Mouse (Mus musculus) G1E-ER4 (cell line): ENCODE results near the gene Parp16. TPM values are rescaled to one million over a fixed set of nuclear protein-coding genes. Genes with fewer than 3 reads are reported as not detected.

Experiments
- GATA1 ChIP-seq: IDR thresholded peaks from one replicate; pipeline ENCODE4 v1.8.0; 2012; ENCODE audit warnings: low read length, inconsistent platforms
- polyA plus RNA-seq: library from polyadenylated mRNA; stranded (reverse); fragments of >175 nt; gene quantifications from 2 replicates; pipeline ENCODE4 v1.2.3, GENCODE M21; 2012

The Parp16 gene
- polyA plus RNA-seq, 1 experiment: 14.4 TPM

DNA sequence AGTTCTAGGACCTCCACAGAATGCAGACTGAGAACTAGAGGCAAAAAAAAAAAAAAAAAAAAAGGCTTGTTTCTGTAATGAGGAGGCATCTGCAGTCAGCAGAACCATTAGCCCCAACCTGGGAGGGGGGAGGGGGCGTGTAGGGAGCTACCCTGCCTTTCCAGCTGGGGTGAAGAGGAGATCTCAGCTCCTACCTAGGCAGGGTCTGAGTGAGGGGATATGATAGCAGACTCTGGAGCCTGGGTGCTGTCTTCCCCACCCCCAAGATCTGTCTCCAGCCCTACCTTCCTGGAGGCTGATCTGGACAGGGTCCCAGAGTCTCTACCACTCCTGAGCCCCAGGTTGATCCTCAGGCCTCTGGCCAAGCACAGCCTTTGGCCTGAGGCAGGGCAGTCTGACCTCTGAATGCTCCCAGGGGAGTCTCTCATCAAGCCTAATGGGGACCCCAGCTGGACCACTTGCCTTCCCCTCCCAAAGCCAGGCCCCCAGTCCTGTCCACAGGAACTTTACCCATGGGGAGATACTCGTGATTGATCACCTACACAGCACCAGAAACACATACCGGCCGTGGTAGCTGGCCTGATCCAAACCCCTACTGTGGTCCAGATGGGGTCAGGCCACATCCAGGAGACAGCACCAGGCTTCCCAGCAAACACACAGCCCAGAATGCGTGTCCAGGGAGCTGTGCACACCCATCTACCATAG is 19.8 kb upstream of the Parp16 start:
- no peak for TF ChIP-seq GATA1

DNA sequence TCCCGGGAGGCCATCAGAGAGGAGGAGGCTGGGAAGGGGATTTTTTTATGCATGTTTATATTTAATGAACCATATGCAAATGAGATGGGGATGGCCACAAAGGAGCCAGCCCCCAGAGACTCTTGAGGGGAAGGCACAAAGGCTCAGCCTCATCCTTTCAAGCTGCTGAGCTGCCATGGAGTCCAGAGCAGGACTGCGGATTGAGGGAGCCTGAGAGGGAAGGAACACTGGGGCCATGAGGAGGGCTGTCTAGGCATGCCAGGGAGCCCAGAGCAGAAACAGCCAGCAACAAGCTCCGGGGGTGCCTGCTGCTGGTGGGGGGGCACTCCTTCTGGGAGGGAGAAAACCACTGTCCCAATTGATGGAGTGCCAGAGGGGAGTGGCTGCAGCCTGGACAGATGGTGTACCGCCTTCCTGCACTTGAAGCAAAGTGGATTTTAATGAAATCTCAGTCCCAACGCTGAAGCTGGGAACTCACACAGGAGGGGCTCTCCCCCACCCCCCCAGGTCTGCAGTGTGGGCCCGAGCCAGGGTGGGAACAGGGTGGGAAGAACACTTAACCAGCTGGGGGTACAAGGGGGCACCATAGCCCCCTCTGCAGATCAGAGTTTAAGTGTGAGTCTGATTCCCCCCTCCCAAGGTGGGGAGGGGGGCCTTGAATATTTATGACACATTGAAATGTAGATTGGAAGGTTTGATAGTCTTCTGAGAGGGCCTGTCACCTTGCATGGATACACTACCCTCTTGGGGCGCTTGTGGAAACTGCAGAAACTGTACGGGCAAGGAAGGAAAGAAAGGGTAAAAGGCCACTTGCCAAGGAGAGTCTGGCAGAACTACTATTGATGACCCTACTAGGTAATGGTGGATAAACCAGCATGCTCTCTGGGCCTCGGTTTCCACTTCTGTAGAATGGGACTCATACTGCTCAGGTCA is 18.9 kb upstream of the Parp16 start:
- no peak for TF ChIP-seq GATA1

DNA sequence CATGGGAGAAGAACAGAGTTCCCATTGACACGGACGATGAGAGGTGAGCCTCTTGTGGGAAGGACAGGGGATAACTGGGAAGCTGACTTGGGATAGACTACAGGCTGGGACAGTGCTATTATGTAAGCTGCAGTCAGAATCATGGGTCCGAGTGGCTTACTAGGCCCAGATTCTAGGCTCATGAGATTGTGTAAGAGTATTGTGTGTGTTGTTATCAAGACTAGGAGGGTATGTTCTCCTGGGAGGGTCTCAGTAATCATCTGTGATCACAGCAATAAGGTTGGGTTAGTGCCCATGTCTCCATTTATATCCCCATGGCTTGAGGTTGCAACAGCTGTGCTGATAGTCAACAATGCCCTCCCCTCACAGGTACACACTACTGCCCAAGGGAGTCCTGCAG is 17.7 kb upstream of the Parp16 start:
- no peak for TF ChIP-seq GATA1

DNA sequence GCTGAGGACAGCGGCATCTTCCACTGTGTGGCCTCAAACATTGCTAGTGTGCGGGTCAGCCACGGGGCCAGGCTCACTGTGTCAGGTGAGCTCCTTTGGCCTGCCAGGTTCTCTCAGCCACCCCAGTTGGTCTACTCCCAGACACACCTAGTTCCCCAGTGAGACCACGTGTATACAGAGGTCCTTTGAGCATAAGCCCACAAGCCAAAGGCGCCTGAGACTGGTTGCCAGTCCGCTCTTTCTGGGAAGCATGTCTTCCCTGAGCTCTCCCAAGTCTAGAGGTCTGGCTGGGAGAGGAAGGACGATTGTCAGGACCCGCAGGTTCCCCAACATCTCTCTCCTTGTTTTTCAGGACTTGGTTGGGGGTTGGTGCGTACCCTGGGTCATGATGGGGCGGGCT is 17.2 kb upstream of the Parp16 start:
- no peak for TF ChIP-seq GATA1

DNA sequence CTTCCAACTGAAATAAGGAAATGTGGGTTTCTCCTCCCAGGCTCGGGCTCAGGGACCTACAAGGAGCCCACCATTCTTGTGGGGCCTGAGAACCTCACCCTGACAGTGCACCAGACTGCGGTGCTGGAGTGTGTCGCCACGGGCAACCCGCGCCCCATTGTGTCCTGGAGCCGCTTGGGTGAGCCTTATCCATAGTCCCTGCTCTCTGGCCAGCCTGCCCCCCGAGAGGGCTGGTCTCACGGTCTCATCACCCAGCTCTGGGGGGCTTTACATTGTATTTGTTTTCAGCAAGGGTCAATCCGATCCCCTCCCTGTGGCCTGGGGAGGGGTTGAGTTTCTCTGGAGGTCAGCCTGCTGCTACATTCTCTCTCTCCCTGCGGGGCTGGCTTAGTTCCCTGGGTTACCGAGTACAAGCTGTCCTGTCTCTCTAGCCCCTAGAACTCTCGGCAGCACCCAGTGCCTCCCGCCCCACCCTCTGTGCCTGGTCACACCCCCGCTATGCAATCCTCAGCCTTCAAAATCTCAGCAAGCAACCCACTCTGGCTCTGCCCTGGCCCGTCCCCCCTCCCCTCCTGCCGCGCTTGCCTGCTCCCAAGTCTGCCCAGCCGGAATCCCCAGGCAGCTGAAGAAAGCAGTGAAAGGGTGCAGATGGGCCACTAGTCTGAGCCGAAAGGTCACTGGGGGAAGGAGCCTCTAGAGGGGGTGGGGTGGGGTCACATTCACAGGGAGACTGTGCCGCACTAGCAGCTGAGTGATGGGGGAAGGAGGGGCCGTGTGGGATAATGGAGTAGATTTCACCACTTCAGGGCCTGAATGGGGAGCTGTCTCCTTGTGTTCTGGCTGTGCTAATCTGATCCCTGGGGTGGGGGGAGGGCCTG is 16.6 kb upstream of the Parp16 start:
- TF ChIP-seq GATA1: no peak

DNA sequence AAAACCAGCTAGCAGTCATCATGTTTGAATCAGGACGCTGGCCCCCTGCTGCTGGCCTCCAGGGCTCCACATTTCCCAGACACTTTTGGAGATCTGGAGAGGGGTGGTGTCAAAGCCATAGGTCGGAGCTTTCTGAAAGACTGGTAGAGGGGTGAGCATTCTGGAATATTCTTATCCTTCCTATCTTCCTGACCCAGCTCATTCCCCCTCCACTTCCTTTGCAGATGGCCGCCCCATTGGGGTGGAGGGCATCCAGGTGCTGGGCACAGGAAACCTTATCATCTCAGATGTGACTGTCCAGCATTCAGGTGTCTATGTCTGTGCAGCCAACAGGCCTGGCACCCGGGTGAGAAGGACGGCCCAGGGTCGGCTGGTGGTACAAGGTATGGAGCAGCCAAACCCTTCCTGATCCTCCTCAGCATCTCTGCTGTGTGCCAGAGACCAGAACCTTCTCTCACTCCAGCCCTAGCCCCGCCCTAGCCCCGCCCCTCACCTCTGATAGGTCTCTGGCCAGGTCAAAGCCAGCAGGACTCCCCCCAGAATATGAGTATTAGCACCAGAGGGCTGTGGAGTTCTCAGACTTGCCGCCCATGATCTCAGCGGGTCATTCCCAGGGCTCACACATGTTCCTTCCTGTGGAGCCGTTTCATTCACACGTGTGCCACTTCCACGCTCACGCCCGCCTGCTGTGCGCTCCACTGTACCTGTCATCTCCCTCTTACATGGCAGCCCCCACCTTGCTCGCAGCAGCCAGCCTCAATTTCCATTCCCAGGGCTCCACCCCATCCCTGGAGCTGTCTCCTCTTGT is 15.1 kb upstream of the Parp16 start:
- TF ChIP-seq GATA1: no peak

DNA sequence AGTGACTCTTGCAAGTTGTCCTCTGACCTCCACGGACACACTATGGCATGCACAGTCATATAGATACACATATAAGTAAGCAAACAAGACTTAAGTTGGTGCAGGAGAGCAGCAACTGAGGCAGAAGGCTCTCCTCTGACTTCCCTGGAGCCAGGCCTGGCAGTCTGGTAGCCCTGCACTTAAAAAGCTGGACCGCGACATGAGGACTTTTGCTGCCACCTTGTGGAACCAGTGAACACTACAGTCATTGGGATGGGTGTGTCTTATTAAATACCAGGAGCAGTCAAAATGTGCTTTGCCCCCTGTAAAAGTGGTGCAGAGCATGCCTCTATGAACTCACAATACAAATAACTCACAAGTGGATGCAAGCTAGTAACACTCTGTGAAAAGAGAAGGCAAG is 6.6 kb upstream of the Parp16 start:
- TF ChIP-seq GATA1: no peak

DNA sequence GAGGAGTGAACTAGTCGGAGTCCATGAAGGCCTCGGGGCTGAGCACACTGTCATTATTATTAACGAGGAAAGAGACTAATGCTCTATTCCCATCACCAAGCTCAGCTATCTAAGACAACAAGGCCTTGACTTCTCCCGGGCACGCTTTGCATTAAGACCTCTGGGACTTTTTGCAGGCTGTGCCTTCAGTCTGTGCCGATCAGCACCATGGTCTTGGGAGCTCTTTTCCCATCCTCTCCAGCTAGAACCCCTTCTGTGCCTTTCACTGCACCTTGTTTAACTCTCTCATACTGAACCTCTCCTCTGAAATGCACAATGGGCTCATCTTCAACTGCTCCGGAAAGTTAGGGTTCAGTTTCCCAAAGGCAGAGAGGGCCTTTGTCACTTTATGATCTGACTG is 4.8 kb upstream of the Parp16 start:
- no peak for TF ChIP-seq GATA1

DNA sequence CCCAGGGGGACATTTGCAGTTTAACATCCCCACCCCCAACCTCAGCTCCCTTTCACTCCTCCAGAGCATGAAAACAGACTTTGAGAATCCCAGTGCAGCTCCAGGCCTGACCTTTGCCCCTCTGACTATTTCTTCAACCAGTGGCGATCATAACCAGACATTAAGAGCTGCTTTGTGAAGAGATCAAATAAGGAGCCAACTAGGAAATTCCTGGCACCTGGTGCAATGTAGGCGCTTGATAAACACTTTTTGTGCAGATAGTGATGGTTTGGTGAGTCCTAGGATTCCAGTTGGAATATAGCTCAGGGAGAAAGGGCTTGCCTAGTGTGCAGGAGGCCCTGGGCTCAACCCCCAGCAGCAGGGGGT is 3.8 kb upstream of the Parp16 start:
- TF ChIP-seq GATA1: no peak

DNA sequence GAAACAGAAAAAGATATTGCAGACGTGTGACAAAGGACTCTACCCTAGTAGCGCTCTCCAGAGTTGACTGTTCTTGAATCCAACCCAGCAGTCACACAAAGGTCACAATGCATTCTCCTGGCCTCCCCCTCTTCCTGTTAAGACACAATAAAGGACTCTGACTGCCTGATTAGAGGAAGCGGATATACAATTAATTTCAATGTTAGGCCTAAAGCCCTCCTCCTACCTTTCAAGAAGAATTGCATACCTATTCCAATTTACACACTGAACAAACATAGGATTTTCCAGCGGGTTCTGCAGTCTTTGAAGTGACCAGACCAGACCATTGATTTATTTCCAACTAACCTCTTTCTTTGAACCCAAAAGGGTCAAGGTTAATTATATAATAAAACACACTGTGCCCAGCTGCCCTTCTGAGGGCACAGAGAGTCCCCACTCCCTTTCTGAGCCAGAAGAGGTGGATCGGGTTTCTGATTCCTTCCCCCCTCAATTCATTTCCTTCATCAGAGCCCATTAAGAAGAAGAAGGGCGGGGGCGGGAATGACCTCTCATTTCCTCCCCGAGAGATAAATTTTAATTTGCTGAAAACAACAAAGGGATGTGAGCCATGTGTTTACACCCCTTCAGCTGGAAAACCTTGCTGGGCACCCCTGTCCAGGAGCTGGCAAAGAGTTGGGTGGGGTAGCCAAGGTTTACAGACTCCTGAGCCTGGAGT is 3.2 kb upstream of the Parp16 start:
- TF ChIP-seq GATA1: no peak

DNA sequence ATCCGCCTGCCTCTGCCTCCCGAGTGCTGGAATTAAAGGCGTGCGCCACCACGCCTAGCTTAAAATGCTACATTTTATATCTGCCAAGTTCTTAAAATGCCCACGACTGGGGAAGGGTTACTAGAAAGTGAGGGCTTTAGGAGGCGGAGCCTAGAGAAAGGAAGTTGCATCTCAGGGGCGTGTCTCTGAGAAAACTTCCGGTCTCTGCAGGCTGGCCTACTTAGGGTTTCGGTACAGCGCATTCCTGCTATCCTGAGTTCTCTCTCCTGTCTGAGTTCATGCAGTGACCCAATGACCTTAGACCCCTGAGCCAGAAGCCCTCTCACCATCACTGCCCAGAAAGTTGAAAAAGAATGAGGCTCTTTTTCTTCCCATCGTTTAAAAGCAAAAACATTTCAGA is 1.9 kb upstream of the Parp16 start:
- no peak for TF ChIP-seq GATA1

DNA sequence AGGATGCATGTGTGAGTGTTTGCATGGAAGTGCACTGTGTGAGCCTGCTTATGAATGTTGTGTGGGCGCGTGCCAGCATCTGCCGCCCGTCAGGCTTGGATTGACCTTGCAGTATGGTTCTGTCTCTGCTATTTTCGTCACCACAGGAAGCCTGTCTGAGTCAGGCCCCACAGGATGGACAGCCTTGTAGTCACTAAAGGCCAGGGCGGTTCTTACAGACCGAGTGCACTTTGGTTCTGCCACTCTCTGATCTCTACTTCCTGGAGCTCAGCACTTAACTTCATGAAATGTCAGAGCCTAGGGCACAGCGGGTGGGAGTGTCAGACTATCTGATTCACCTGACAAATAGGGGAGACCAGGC is 448 bp downstream of the Parp16 start:
- TF ChIP-seq GATA1: no peak

DNA sequence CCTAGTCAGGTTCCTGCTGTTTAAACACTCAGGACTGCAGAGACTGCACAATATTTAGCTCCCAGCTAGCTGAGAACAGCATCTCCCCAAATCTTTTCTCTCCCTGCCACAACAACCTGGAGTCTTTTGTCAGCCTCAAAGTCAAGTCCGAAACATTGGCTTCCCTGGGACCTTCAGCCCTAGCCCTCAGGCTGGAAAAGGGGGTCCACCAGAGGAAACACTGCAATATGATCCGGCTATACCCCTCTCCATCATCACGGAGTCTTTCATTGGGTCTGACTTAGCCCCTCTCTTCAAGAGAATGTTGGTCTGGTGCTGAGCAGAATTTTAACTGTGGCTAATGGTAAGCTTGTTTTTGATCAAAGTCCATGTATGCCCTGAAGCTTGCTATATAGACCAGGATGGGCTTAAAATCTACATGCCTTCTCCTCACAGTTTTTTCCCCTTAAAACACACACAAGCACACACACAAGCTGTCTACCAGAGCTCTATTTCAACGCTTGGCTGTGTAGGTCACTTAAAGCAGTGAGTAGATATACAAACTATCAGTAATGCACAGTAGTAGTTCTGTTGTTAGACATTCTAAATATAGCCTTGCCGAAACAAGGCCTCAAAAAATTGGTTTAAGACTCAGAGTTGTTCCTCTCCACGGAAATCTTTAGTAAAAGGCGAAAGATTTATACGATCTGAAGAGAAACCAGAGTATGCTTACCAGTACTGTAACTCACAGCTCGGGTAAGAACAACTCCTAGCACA is 1.0 kb downstream of the Parp16 start:
- no peak for TF ChIP-seq GATA1
